Mouse (Mus musculus): ENCODE measurements around the gene Nt5c3.

- TF ChIP-seq E2F4 (IDR thresholded peaks at IDR 0.05; ENCODE audit: insufficient read depth) (no peak), MAX (IDR thresholded peaks at IDR 0.05; ENCODE audit: low read depth) (no peak), POLR2A (IDR thresholded peaks at IDR 0.05; ENCODE audit: insufficient read length, low read depth) (no peak), MYOD1 (IDR thresholded peaks at IDR 0.05; ENCODE audit: control insufficient read depth in 1 of 3, insufficient read length in 2 of 3, low read depth in 2 of 3) (no peak), MYOG (IDR thresholded peaks at IDR 0.05; ENCODE audit: control insufficient read depth in 1 of 3, insufficient read depth in 1 of 3, insufficient read length in 2 of 3, low read depth in 2 of 3) (no peak), TCF12 (IDR thresholded peaks at IDR 0.05; ENCODE audit: insufficient read depth, poor library complexity, severe bottlenecking) (no peak), CEBPB (IDR thresholded peaks at IDR 0.05; ENCODE audit: insufficient read depth, poor library complexity, severe bottlenecking) (no peak), POLR2AphosphoS2 (IDR thresholded peaks at IDR 0.05; ENCODE audit: insufficient read length, low read depth) (no peak), TCF3 (IDR thresholded peaks at IDR 0.05; ENCODE audit: insufficient read length, low read depth) (no peak)
Observed at GRCm38 (mm10) chr6:56844365-56844764, 79.4 kb downstream of the Nt5c3 start.
